Mouse (Mus musculus) heart, postnatal 0 days (tissue): ENCODE data around the gene Rcor2. TPM values are rescaled to one million over a fixed set of nuclear protein-coding genes. Genes with fewer than 3 reads are reported as not detected.

ENCODE experiments used
- ATAC-seq: fragments of 200-750 bp; cut with Nextera tagmentation; 2 replicates; pipeline ENCODE4 v1.8.0; 2017; ENCODE audit warnings: low read depth, moderate number of reproducible peaks, moderate library complexity; ENCODE audit not compliant: insufficient read depth
- DNase-seq: peaks from one replicate; pipeline ENCODE4 v3.0.0-alpha.2; 2016; ENCODE audit warnings: low spot score
- H3K27ac ChIP-seq: fragments of 300-500 bp; sonication (generic); 2 replicates; pipeline ENCODE4 v1.5.1; 2014; ENCODE audit warnings: low read depth, mild to moderate bottlenecking
- H3K27me3 ChIP-seq: fragments of 300-500 bp; sonication (generic); 2 replicates; pipeline ENCODE4 v1.6.1; 2014; ENCODE audit warnings: low read length, mixed read lengths; ENCODE audit not compliant: control insufficient read depth, insufficient read depth
- H3K36me3 ChIP-seq: fragments of 300-500 bp; sonication (generic); replicated peaks from 2 replicates; pipeline ENCODE4 v1.6.1; 2014; ENCODE audit warnings: low read length, mixed read lengths; ENCODE audit not compliant: control insufficient read depth, insufficient read depth
- H3K4me1 ChIP-seq: fragments of 300-500 bp; sonication (generic); 2 replicates; pipeline ENCODE4 v1.6.1; 2014; ENCODE audit warnings: antibody characterized with exemption; ENCODE audit not compliant: control insufficient read depth, insufficient read depth
- H3K4me2 ChIP-seq: fragments of 300-500 bp; sonication (generic); 2 replicates; pipeline ENCODE4 v1.6.1; 2014; ENCODE audit warnings: low read depth, mild to moderate bottlenecking, low read length, moderate library complexity
- H3K4me3 ChIP-seq: fragments of 300-500 bp; sonication (generic); 2 replicates; pipeline ENCODE4 v1.5.1; 2014; ENCODE audit warnings: low read depth, low read length
- H3K9ac ChIP-seq: fragments of 300-500 bp; sonication (generic); replicated peaks from 2 replicates; pipeline ENCODE4 v1.6.1; 2014; ENCODE audit warnings: low read depth, low read length, mixed read lengths
- H3K9me3 ChIP-seq: fragments of 300-500 bp; sonication (generic); replicated peaks from 2 replicates; pipeline ENCODE4 v1.6.1; 2016; ENCODE audit warnings: low read length; ENCODE audit not compliant: control insufficient read depth
- CTCF ChIP-seq: IDR thresholded peaks from 2 replicates; pipeline ENCODE4 v1.5.1; 2016; ENCODE audit warnings: antibody characterized with exemption, control low read depth, low read depth
- EP300 ChIP-seq: IDR thresholded peaks from 2 replicates; pipeline ENCODE4 v1.6.1; 2016; ENCODE audit warnings: antibody characterized with exemption, low read depth
- WGBS: fragments of 180-500 bp; shearing (Covaris S2); extraction: QIAGEN DNeasy Blood & Tissue Kit; methylation state at CpG from one replicate; pipeline ENCODE4 v1.1.7; 2014; 5-methylcytosine and 5-hydroxymethylcytosine counted together
- polyA plus RNA-seq: library from polyadenylated mRNA; unstranded; fragments of >200 nt; fragmentation: Nextera tagmentation; extraction: Ambion mirVana; gene quantifications from 2 replicates; pipeline ENCODE4 v1.2.1, GENCODE M21; 2015
- total RNA-seq: library from RNA; depleted of rRNA; stranded (reverse); fragments of >200 nt; gene quantifications from 2 replicates; pipeline ENCODE4 v1.2.3, GENCODE M21; 2014; ENCODE audit warnings: low replicate concordance

Rcor2 gene
- total and polyA plus RNA-seq, 2 experiments from 2014 or later, result 9.7 to 40.0 TPM

DNA sequence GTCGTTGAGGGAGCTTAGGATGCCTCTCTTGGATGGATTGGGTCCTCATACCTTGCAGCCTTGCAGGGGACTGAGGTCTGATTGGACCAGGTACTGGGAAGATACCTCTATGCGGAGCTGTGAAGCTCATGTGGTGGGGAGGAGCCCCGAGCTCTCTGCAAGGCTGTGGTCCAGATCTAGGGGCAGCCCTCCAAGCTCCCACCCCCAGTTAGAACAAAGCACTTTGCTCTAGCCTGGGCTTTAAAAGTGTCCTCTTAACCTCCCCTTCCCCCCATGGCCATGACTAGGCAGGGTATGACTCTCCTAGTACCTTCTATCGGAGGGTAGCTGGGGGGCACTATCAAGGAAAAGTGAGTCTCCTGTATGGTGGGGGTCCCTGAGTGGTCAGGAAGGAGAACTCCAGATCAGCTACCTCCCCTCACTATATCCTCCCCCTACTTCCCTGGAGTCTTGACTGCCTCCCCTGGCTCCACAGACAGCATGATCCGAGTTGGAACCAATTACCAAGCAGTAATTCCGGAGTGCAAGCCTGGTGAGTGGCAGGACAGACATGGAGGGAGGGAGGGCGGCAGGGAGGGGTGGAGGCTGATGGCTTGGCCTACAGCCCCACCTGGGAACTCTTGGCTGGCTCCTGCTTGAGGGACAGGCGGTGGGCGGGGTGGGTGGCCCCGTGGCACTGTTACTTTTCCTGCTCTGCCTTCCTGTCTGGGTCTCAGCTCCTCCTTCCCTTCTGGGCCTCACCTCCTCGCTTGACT is 2.3 kb downstream of the Rcor2 start:
- Histone ChIP-seq H3K4me3 (peak overlapping the region; percentile 69), H3K4me1 (peaks cover 42% of the 10 kb centered on the region), H3K4me2 (peak overlapping the region; percentile 95), H3K9ac (peak overlapping the region; percentile 64; the same call in 1 of the 2 replicates), H3K27me3 (no peaks in the 10 kb centered on the region), H3K36me3 (peaks cover 40% of the 10 kb centered on the region), H3K9me3 (no peaks in the 10 kb centered on the region), H3K27ac (no peak overlapping the region)
- TF ChIP-seq CTCF (no peak), EP300 (no peak)
- WGBS, result 11% methylated on average over 10 of the region's 11 CpGs
- no peak for DNase-seq
- no peak for ATAC-seq

DNA sequence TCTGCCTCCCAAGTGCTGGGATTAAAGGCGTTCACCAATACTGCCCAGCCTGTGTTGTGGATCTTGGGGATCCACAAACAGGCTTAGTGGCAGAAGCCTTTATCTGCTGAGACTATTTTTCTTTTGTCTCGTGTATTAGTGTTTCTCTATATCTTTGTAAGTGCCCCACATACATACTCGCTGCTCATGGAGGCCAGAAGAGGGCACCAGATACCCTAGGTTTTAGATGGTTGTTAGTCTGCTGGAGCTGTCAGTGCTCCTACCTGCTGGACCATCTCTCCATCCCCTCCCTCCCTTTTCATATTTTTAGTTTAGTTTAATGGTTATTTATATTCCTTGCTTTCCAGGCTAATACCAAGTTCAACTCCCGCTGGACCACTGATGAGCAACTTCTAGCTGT is 6.4 kb downstream of the Rcor2 start:
- Histone ChIP-seq H3K4me3 (no peak overlapping the region), H3K9me3 (no peaks in the 10 kb centered on the region), H3K4me2 (no peak overlapping the region), H3K4me1 (peaks cover 14% of the 10 kb centered on the region), H3K27me3 (no peaks in the 10 kb centered on the region), H3K27ac (no peak overlapping the region), H3K9ac (no peak overlapping the region), H3K36me3 (peaks cover 69% of the 10 kb centered on the region)
- WGBS, result 92% methylated on average over 4 of the region's 4 CpGs
- ATAC-seq (no peak), DNase-seq (no peak)
- TF ChIP-seq CTCF (no peak; the same call in 1 of the 2 replicates), EP300 (no peak)

DNA sequence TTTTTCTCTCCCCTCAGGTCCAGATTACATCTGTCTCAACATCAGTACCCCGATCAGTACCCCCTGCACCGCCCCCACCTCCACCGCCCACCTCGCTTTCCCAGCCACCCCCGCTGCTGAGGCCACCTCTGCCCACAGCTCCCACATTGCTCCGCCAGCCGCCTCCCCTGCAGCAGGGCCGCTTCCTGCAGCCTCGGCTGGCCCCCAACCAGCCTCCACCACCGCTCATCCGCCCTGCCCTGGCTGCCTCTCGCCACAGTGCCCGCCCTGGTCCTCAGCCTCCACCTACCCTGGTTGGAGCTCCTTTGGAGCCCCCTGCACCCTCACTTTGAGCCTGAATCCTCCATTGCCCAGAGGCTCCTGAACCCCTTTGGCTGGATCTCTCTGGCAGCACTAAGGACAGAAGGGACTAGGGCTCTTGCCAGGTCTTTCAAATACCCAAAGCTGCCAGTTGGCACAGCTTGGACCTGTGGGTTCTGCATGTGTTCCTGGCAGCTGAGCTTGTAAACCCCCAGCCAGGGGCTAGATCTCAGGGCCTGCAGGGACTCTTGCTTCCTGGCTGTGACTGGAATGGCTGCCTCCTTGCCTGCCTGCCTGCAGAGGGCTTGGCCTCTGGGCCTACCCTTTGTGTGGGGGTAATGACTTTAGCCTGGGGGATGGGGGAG is 7.3 kb downstream of the Rcor2 start:
- no peak for TF ChIP-seq CTCF
- no peak for TF ChIP-seq EP300

DNA sequence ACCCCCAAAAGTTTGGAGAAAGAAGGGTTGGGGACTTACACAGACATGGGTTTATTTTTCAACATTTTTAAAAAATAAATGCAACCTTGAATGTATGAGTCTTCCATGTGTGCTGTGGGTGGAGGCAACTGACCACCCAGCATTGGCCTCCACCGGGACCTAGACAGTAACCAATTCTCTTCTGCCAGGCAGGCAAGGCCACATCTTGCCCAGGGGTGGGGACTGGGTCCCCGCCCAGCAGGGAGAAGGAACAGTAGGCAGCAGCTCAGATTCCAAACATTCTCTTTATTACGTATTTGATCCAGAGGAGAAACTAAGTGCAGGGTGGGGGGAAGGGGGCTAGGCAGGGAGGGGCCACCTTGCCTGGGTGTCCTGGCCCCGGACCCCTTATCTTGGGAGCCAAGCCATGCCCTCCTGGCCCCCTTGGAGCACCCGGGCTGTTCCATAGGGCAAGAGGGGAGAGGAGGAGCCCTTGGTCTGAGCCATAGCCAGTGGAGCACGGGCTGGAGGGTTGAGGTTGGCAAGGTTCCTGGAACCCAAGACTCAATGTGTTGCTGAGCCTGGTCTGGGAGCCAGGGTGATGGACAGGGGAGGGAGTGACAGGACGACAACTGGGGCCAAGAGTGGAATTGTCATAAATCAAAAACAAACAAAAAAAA is 8.1 kb downstream of the Rcor2 start:
- DNase-seq, result no peak
- TF ChIP-seq EP300, result no peak
- TF ChIP-seq CTCF, result no peak
- ATAC-seq, result no peak
- H3K9me3 ChIP-seq, result no peaks in the 10 kb centered on the region
- H3K4me1 ChIP-seq, result no peaks in the 10 kb centered on the region; the same call in 1 of the 2 replicates
- H3K36me3 ChIP-seq, result peaks cover 76% of the 10 kb centered on the region
- peak overlapping the region; percentile 66 for H3K27ac ChIP-seq
- WGBS, result 24% methylated on average over 7 of the region's 7 CpGs
- no peaks in the 10 kb centered on the region for H3K27me3 ChIP-seq
- no peak overlapping the region for H3K4me2 ChIP-seq
- H3K4me3 ChIP-seq, result no peak overlapping the region
- H3K9ac ChIP-seq, result no peak overlapping the region

More for the DNA sequence above, 7.3 kb downstream of the Rcor2 start:
- 83% methylated on average over 10 of the region's 13 CpGs for WGBS
- Histone ChIP-seq H3K4me2 (no peak overlapping the region), H3K4me3 (no peak overlapping the region), H3K4me1 (peaks cover 7% of the 10 kb centered on the region), H3K36me3 (peaks cover 73% of the 10 kb centered on the region), H3K9me3 (no peaks in the 10 kb centered on the region), H3K27me3 (no peaks in the 10 kb centered on the region), H3K27ac (peak overlapping the region; percentile 66; the same call in 1 of the 2 replicates), H3K9ac (no peak overlapping the region)
- DNase-seq (no peak), ATAC-seq (no peak)

DNA sequence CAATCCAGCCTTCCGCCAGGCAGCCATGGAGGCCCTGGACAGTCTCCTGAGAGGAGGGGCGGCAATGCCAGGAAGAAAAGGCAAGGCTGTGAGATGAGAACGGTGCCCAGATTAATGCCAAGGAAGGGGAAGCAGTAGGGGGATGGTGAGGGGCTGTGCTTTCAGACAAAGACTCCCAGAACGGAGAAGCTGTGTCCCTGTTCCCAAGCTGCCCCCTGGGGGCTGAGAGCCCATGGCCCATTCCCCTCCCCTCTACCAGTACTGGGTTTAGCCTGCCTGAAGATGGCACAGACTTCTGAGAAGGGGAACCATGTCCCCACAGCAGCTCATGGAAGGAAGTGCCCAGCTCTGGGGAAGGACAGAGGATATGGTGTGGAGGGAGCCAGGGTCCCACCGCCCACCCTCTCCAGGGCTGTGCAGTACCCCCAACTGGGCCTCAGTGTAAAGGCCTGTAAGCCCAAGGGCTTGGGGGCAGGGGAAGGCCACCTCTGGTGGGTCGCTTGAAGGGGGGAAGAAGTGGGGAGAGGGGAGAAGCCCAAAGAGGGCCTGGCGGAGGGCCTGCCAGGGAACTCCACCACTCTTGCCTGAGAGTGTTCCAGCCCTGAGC is 9.0 kb downstream of the Rcor2 start:
- 61% methylated on average over 7 of the region's 7 CpGs for WGBS
- Histone ChIP-seq H3K9ac (no peak overlapping the region), H3K36me3 (peaks cover 76% of the 10 kb centered on the region), H3K4me2 (no peak overlapping the region), H3K4me3 (no peak overlapping the region), H3K4me1 (no peaks in the 10 kb centered on the region; the same call in 1 of the 2 replicates), H3K27me3 (no peaks in the 10 kb centered on the region), H3K27ac (peak overlapping the region; percentile 18; the same call in 1 of the 2 replicates), H3K9me3 (no peaks in the 10 kb centered on the region)
- TF ChIP-seq EP300, result no peak
- no peak for TF ChIP-seq CTCF
- ATAC-seq, result no peak
- no peak for DNase-seq
